Mouse (Mus musculus) forebrain, embryonic 11.5 days (tissue): ENCODE measurements around the gene Serpina1f. TPM values are rescaled to one million over a fixed set of nuclear protein-coding genes. Genes with fewer than 3 reads are reported as not detected.

ENCODE experiments used
- polyA plus RNA-seq: library from polyadenylated mRNA; unstranded; fragments of >200 nt; fragmentation: Nextera tagmentation; extraction: Ambion mirVana; gene quantifications from 2 replicates; pipeline ENCODE4 v1.2.1, GENCODE M21; 2014

The Serpina1f gene
- polyA plus RNA-seq, 1 experiment from 2014 or later = not detected

Other genes starting within 250 kb of the Serpina1f start
- gene Ifi27l2b, start 238.3 kb downstream of the Serpina1f start, polyA plus RNA-seq = not detected in 2 replicates
- gene Ppp4r4, start 163.2 kb downstream of the Serpina1f start, polyA plus RNA-seq = 4.0 TPM in 2 replicates
- not detected in 2 replicates for gene Serpina10, start 64.1 kb downstream of the Serpina1f start, polyA plus RNA-seq
- not detected in 2 replicates for gene Serpina6, start 38.3 kb downstream of the Serpina1f start, polyA plus RNA-seq
- gene Serpina16, start 19.4 kb downstream of the Serpina1f start, polyA plus RNA-seq = not detected in 2 replicates
- not detected in 2 replicates for gene Serpina1d, start 78.1 kb upstream of the Serpina1f start, polyA plus RNA-seq
- gene Serpina1b, start 134.8 kb upstream of the Serpina1f start, polyA plus RNA-seq = not detected in 2 replicates
- gene Serpina1a, start 168.0 kb upstream of the Serpina1f start, polyA plus RNA-seq = not detected in 2 replicates
- gene Serpina1c, start 209.4 kb upstream of the Serpina1f start, polyA plus RNA-seq = not detected in 2 replicates